Mouse (Mus musculus): ENCODE data around the gene Cyp2b13.
"Not testable (repeated sequence)": the region's sequence is repeated elsewhere in the genome, so short reads cannot be mapped to it uniquely, and the experiment has no call there.

Cyp2b13 gene

GRCm38 (mm10) chr7:26061197-26061596 is at the start of gene Cyp2b13:
Gene Cyp2b13, plus strand, starts transcription at chr7:26061497.
- DNase-seq, result not testable (repeated sequence)

- DNase-seq, result not testable (repeated sequence)
Observed at GRCm38 (mm10) chr7:26019814-26020332, 41.4 kb upstream of the Cyp2b13 start.

GRCm38 (mm10) chr7:26054885-26055630 is 6.2 kb upstream of the Cyp2b13 start:
- DNase-seq, result not testable (repeated sequence)

- DNase-seq, result not testable (repeated sequence)
Observed at GRCm38 (mm10) chr7:26071677-26072076, 10.4 kb downstream of the Cyp2b13 start.

GRCm38 (mm10) chr7:26082595-26082994 is 21.3 kb downstream of the Cyp2b13 start:
- DNase-seq, result no peak

- no peak for DNase-seq
Observed at GRCm38 (mm10) chr7:26087391-26087790, 26.1 kb downstream of the Cyp2b13 start.

GRCm38 (mm10) chr7:26088578-26088977 is 27.3 kb downstream of the Cyp2b13 start:
- not testable (repeated sequence) for DNase-seq

- not testable (repeated sequence) for DNase-seq
Observed at GRCm38 (mm10) chr7:26139623-26140022, 78.3 kb downstream of the Cyp2b13 start.

- DNase-seq, result not testable (repeated sequence)
Observed at GRCm38 (mm10) chr7:26143657-26144056, 82.4 kb downstream of the Cyp2b13 start.

All from retina, postnatal 1 day (tissue).